Mouse (Mus musculus) thymus, adult 2 months (tissue): ENCODE data around the gene Foxi3. TPM values are rescaled to one million over a fixed set of nuclear protein-coding genes. Genes with fewer than 3 reads are reported as not detected.

Experiments used
- DNase-seq: peaks from one replicate; pipeline ENCODE4 v3.0.0; 2021
- H3K27ac ChIP-seq: fragments of 200-500 bp; 2 replicates; pipeline ENCODE4 v1.5.1; 2012; ENCODE audit warnings: low read length, control low read depth; ENCODE audit not compliant: control insufficient read depth, insufficient read depth
- H3K27me3 ChIP-seq: fragments of 200-500 bp; 2 replicates; pipeline ENCODE4 v1.6.1; 2012; ENCODE audit warnings: mild to moderate bottlenecking, low read length, moderate library complexity, mixed read lengths; ENCODE audit not compliant: control insufficient read depth, insufficient read depth
- H3K36me3 ChIP-seq: fragments of 200-500 bp; 2 replicates; pipeline ENCODE4 v1.6.1; 2012; ENCODE audit warnings: mild to moderate bottlenecking, low read length, moderate library complexity; ENCODE audit not compliant: control insufficient read depth, insufficient read depth
- H3K4me1 ChIP-seq: fragments of 200-500 bp; replicated peaks from 2 replicates; pipeline ENCODE4 v1.6.1; 2012; ENCODE audit warnings: low read length; ENCODE audit not compliant: control insufficient read depth, insufficient read depth
- H3K4me3 ChIP-seq: fragments of 200-500 bp; 2 replicates; pipeline ENCODE4 v1.5.1; 2012; ENCODE audit warnings: mild to moderate bottlenecking, low read length, control low read depth, moderate library complexity; ENCODE audit not compliant: control insufficient read depth, insufficient read depth
- CTCF ChIP-seq: fragments of 200-500 bp; IDR thresholded peaks from 2 replicates; pipeline ENCODE4 v1.5.1; 2012; ENCODE audit warnings: mild to moderate bottlenecking, control low read depth, low read length, moderate library complexity, borderline replicate concordance; ENCODE audit not compliant: control insufficient read depth, poor library complexity, insufficient read depth; ENCODE audit errors: extremely low read depth
- POLR2A ChIP-seq: fragments of 200-500 bp; IDR thresholded peaks from 2 replicates; pipeline ENCODE4 v1.6.1; 2012; ENCODE audit warnings: mild to moderate bottlenecking, low read length, control low read depth, moderate library complexity; ENCODE audit not compliant: control insufficient read depth, poor library complexity, insufficient read depth; ENCODE audit errors: extremely low read depth
- WGBS: fragments of 180-500 bp; shearing (Covaris S2); methylation state at CpG from one replicate; pipeline ENCODE4 v1.1.7; 2018; 5-methylcytosine and 5-hydroxymethylcytosine counted together
- polyA plus RNA-seq: library from polyadenylated mRNA; depleted of rRNA; stranded (reverse); fragments of >200 nt; gene quantifications from 2 replicates; pipeline ENCODE4 v1.2.3, GENCODE M21; 2012; rRNA removed

The Foxi3 gene
- polyA plus RNA-seq, result 0.08 TPM in 1 of 2 replicates, not detected in the other

GRCm38 (mm10) chr6:70956285-70956912 lies at the start of gene Foxi3:
Gene Foxi3 (plus strand): TSS chr6:70956531.
- Histone ChIP-seq H3K27me3 (peaks cover 24% of the 10 kb centered on the region), H3K4me3 (no peak within 1 kb of the TSS), H3K4me1 (peaks cover 9% of the 10 kb centered on the region; the same call in 1 of the 2 replicates), H3K27ac (no peak within 1 kb of the TSS), H3K36me3 (no peaks in the 10 kb centered on the region)
- WGBS, result 3% methylated on average over 63 of the region's 67 CpGs
- TF ChIP-seq POLR2A (no peak), CTCF (no peak)
- peak; percentile 17 for DNase-seq

GRCm38 (mm10) chr6:70909572-70909971 lies 46.8 kb upstream of the Foxi3 start:
- DNase-seq, result no peak
- H3K27me3 ChIP-seq, result peaks cover 2% of the 10 kb centered on the region; the same call in 1 of the 2 replicates
- TF ChIP-seq POLR2A (no peak), CTCF (no peak)
- no peak overlapping the region for H3K4me3 ChIP-seq
- WGBS, result 98% methylated on average over 7 of the region's 7 CpGs
- H3K36me3 ChIP-seq, result peaks cover 5% of the 10 kb centered on the region
- H3K4me1 ChIP-seq, result peaks cover 3% of the 10 kb centered on the region; the same call in 1 of the 2 replicates
- no peak overlapping the region for H3K27ac ChIP-seq

GRCm38 (mm10) chr6:70910285-70910684 lies 46.0 kb upstream of the Foxi3 start:
- Histone ChIP-seq H3K36me3 (peaks cover 2% of the 10 kb centered on the region; the same call in 1 of the 2 replicates), H3K27ac (no peak overlapping the region), H3K4me1 (peaks cover 3% of the 10 kb centered on the region; the same call in 1 of the 2 replicates), H3K27me3 (peaks cover 2% of the 10 kb centered on the region; the same call in 1 of the 2 replicates), H3K4me3 (no peak overlapping the region)
- TF ChIP-seq POLR2A (no peak), CTCF (no peak)
- 57% methylated on average over 4 of the region's 4 CpGs for WGBS
- no peak for DNase-seq

DNA sequence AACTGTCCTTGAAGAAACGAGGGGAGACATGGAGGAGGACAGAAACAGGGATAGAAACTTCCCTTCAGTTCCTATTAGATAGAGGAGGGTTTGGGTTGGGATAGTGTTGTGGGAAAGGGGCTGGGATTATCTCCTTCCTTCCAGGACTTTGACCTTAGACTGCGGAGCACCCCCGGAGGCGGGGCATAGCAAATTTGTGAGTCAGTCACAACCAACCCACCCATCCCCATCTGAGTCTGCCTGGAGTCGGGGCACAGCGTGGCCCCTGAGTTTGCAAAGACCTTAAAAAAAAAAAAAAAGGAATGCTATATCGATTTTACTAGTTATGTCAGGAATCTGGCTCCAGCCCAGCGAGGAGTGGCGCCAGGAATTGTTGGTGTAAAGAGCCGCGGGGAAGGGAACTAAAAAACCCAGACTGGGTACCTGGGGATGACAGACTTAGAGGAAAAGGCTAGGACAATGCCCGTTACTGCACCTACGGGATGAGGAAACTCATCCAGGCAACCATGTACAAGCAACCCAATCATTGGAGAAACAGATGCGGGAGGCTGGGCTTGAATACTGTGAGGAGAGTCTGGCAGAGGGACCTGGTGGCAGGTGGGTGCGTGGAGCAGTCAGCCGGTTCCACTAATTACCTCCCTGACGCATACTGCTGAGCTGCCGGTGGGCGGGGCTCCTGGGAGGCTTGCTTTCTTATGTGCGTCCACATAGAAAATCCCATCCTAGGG lies 44.5 kb upstream of the Foxi3 start:
- Histone ChIP-seq H3K36me3 (no peaks in the 10 kb centered on the region), H3K4me3 (no peak overlapping the region), H3K27me3 (peaks cover 2% of the 10 kb centered on the region; the same call in 1 of the 2 replicates), H3K27ac (no peak overlapping the region), H3K4me1 (peaks cover 3% of the 10 kb centered on the region; the same call in 1 of the 2 replicates)
- no peak for TF ChIP-seq CTCF
- TF ChIP-seq POLR2A, result no peak
- WGBS, result 22% methylated on average over 20 of the region's 20 CpGs
- no peak for DNase-seq

DNA sequence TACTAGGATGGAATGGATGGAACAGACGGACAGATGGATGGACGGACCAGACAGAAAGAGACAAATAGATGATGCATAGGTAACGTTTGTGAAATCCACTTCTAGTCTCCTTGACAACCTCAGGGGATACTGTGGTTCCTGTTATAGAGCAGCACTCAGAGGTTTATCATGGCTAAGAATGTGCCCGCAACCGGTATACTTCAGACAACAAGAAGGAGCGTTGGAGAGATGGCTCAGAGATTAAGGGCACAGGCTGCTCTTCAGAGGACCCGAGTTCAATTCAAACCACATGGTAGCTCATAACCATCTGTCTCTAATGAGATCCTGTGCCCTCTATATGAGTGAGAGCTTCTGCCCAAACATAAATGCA lies 44.0 kb upstream of the Foxi3 start:
- no peak for DNase-seq
- Histone ChIP-seq H3K4me3 (no peak overlapping the region), H3K36me3 (no peaks in the 10 kb centered on the region), H3K4me1 (peaks cover 3% of the 10 kb centered on the region; the same call in 1 of the 2 replicates), H3K27me3 (peaks cover 2% of the 10 kb centered on the region; the same call in 1 of the 2 replicates), H3K27ac (no peak overlapping the region)
- TF ChIP-seq CTCF (no peak), POLR2A (no peak)
- 71% methylated on average over 7 of the region's 7 CpGs for WGBS

DNA sequence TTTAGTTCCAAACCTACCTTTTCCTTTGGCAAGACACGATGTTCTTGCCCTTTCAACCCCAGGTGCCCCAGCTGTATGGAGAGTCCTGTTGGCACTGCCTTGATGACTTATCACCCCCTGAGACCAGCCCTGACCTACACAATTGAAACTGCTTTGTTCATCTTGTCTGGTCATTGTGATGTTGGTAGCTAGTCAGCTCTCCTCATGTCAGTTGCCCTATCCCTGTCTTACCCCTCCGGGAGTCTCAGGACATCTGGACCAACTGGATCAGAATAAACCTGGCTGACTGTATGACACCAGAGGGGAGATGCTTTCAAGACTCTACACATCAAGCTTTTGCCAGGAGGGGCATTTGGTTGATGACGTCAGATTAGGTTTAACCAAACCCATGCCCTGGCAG lies 37.5 kb upstream of the Foxi3 start, which contains the start of gene Tex37:
TSS of gene Tex37 (minus strand) at position 101 of the 400 bp plus-strand sequence.
- Histone ChIP-seq H3K27ac (no peak within 1 kb of the TSS), H3K36me3 (no peaks in the 10 kb centered on the region), H3K27me3 (no peaks in the 10 kb centered on the region), H3K4me1 (no peaks in the 10 kb centered on the region), H3K4me3 (no peak within 1 kb of the TSS)
- DNase-seq, result no peak
- 88% methylated on average over 3 of the region's 3 CpGs for WGBS
- TF ChIP-seq CTCF (no peak), POLR2A (no peak)
